Mouse (Mus musculus) liver, embryonic 11.5 days (tissue): ENCODE measurements around the gene Vmn2r84. TPM values are rescaled to one million over a fixed set of nuclear protein-coding genes. Genes with fewer than 3 reads are reported as not detected.
A peak's percentile ranks its signal among the peaks of the same experiment; 100 is the strongest.
"Not testable (repeated sequence)": the region's sequence is repeated elsewhere in the genome, so short reads cannot be mapped to it uniquely, and the experiment has no call there.

Source experiments
- ATAC-seq: fragments of 200-750 bp; cut with Nextera tagmentation; replicated peaks from 2 replicates; pipeline ENCODE4 v1.8.0; 2017; ENCODE audit warnings: moderate number of reproducible peaks, mild to moderate bottlenecking, moderate TSS enrichment, moderate library complexity; ENCODE audit not compliant: low FRiP score
- DNase-seq: peaks from one replicate; pipeline ENCODE4 v3.0.0-alpha.2; 2017; ENCODE audit warnings: low spot score
- H3K27ac ChIP-seq: fragments of 300-500 bp; sonication (generic); 2 replicates; pipeline ENCODE4 v1.5.1; 2014; ENCODE audit warnings: mild to moderate bottlenecking, low read depth, low read length, control low read depth
- H3K27me3 ChIP-seq: fragments of 300-500 bp; sonication (generic); replicated peaks from 2 replicates; pipeline ENCODE4 v1.6.1; 2014; ENCODE audit warnings: low read length, mixed read lengths; ENCODE audit not compliant: control insufficient read depth, insufficient read depth
- H3K36me3 ChIP-seq: fragments of 300-500 bp; sonication (generic); 2 replicates; pipeline ENCODE4 v1.6.1; 2014; ENCODE audit warnings: mild to moderate bottlenecking, low read length, moderate library complexity, mixed read lengths; ENCODE audit not compliant: control insufficient read depth, insufficient read depth
- H3K4me1 ChIP-seq: fragments of 300-500 bp; sonication (generic); replicated peaks from 2 replicates; pipeline ENCODE4 v1.6.1; 2014; ENCODE audit warnings: low read length, mixed read lengths; ENCODE audit not compliant: control insufficient read depth, insufficient read depth
- H3K4me2 ChIP-seq: fragments of 300-500 bp; sonication (generic); 2 replicates; pipeline ENCODE4 v1.6.1; 2014; ENCODE audit warnings: mild to moderate bottlenecking, control low read depth, moderate library complexity
- H3K4me3 ChIP-seq: fragments of 300-500 bp; sonication (generic); 2 replicates; pipeline ENCODE4 v1.5.1; 2014; ENCODE audit warnings: low read depth, low read length, control low read depth
- H3K9ac ChIP-seq: fragments of 300-500 bp; sonication (generic); 2 replicates; pipeline ENCODE4 v1.6.1; 2014; ENCODE audit warnings: low read depth, low read length, control low read depth
- H3K9me3 ChIP-seq: fragments of 300-500 bp; sonication (generic); 2 replicates; pipeline ENCODE4 v1.6.1; 2016; ENCODE audit warnings: low read length, inconsistent platforms, mixed read lengths; ENCODE audit not compliant: control insufficient read depth
- WGBS: fragments of 180-500 bp; shearing (Covaris S2); extraction: QIAGEN DNeasy Blood & Tissue Kit; methylation state at CpG from one replicate; pipeline ENCODE4 v1.1.7; 2014; 5-methylcytosine and 5-hydroxymethylcytosine counted together
- polyA plus RNA-seq: library from polyadenylated mRNA; unstranded; fragments of >200 nt; fragmentation: Nextera tagmentation; extraction: Ambion mirVana; gene quantifications from 2 replicates; pipeline ENCODE4 v1.2.1, GENCODE M21; 2014

Gene Vmn2r84
- polyA plus RNA-seq, 1 experiment from 2014 or later = not detected

DNA sequence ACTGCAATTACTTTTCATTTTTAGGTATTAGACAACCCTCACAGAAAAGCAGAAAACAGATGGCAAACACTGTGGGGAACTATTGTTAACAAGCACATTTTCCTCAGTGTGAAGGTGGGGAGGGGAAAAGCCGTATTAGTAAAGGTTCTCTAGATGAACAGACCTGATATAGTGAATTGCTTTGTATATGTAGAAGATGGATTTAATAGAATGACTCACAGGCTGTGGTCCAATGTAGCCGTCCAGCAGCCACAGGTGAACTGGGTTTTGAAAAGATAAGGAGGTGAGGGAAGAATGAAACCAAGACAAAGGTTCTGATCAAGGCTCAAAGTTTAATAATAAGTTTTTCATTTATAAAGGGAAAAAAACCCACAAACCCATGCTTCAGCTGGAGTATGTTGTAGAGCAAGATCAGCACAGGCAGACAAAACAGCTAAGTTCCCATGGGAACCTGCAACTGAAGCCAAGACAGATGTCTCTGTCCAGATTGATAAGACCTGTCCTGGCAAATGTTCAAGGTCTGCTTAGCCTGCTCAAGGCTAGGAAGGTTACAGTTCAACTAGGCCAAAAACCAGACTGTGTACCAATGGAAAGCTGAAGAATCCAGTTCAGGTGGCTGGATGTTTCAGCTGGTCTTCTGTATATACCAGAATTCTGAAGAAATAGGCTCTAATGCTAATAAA, 21.5 kb downstream of the Vmn2r84 start:
- no peak for DNase-seq
- Histone ChIP-seq H3K9ac (no peak overlapping the region), H3K27me3 (no peaks in the 10 kb centered on the region), H3K27ac (no peak overlapping the region), H3K4me1 (no peaks in the 10 kb centered on the region), H3K9me3 (no peaks in the 10 kb centered on the region), H3K36me3 (no peaks in the 10 kb centered on the region), H3K4me3 (no peak overlapping the region), H3K4me2 (no peak overlapping the region)
- no peak for ATAC-seq
- 66% methylated on average over 2 of the region's 2 CpGs for WGBS

DNA sequence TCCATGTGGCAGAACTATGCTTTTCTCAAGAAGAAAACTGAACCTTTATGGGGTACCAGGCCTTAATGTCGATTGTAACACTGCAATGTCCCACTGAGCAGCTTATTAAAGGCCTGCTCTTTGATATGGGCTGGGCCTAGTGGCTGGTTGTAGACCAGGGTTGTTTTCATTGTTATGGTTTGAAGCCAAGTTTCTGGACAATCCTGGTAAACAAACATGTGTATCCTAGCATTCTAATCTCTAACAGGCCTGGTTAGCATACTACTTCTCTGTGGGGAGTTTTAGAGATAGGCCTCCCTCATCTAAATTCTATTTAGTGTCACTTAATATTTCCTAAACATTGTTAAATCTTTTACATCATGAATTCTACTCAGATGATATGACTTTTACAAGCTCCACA, 22.5 kb downstream of the Vmn2r84 start:
- ATAC-seq (no peak), DNase-seq (no peak)
- Histone ChIP-seq H3K4me1 (no peaks in the 10 kb centered on the region), H3K4me3 (no peak overlapping the region), H3K9me3 (no peaks in the 10 kb centered on the region), H3K27me3 (no peaks in the 10 kb centered on the region), H3K9ac (no peak overlapping the region), H3K36me3 (no peaks in the 10 kb centered on the region), H3K27ac (no peak overlapping the region), H3K4me2 (no peak overlapping the region)
- WGBS = 58% methylated on average over 1 of the region's 1 CpGs

DNA sequence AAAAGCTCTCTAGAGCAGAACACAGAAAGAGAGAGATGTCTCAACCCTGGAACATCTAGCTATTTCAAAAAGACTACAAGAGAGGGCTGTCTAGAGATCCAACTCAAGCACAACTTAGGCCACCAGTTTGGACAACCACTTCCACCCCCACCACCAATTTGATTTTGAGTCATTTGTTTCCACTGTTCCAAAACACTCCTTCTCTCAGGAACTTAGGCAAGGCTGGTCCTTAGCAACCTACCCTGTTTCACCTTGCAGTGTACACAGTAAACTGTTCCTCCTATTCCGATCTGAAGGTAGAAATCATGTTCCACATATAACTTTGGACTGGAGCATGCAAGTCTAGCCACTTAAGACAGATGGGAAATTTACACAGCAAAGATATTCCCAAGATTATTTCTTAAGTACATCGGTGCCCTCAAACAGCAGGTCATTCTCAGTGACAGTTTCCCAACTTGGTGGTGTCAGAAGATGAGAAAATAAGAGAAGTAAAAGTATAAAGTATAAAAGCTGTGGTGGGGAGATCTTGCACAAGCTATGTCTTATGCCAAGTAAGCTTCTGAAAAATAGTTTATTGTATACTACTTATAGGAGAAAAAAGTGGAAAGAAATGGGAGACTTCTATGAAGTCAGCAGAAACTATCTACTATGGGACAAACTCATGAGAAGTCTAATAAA, 24.0 kb downstream of the Vmn2r84 start:
- H3K36me3 ChIP-seq = no peaks in the 10 kb centered on the region
- WGBS = 83% methylated on average over 2 of the region's 2 CpGs
- H3K4me1 ChIP-seq = no peaks in the 10 kb centered on the region
- H3K9ac ChIP-seq = no peak overlapping the region
- no peaks in the 10 kb centered on the region for H3K9me3 ChIP-seq
- H3K4me2 ChIP-seq = no peak overlapping the region
- ATAC-seq (no peak), DNase-seq (no peak)
- no peaks in the 10 kb centered on the region for H3K27me3 ChIP-seq
- H3K27ac ChIP-seq = no peak overlapping the region
- H3K4me3 ChIP-seq = no peak overlapping the region

DNA sequence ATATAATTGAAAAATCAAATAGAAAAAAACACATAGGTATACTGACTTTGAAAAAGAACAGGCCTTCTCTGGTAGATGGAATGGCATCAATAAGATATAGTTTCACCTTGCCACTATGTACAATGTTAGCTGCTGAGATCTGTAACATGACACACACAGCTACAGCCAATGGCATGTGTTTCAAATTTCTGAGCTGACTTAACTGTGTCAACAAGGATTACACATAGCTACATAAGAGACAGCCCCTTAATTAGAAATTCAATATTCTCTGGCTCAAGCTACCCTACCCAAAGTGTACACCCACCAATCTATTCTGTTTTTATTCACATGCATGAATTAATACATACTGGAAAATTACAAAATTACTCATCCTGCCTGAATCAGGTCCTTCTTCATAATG, 25.7 kb downstream of the Vmn2r84 start:
- no peaks in the 10 kb centered on the region for H3K36me3 ChIP-seq
- no peaks in the 10 kb centered on the region for H3K4me1 ChIP-seq
- H3K9ac ChIP-seq = no peak overlapping the region
- H3K4me3 ChIP-seq = no peak overlapping the region
- no peaks in the 10 kb centered on the region for H3K9me3 ChIP-seq
- DNase-seq = no peak
- ATAC-seq = no peak
- no peak overlapping the region for H3K27ac ChIP-seq
- H3K27me3 ChIP-seq = no peaks in the 10 kb centered on the region
- H3K4me2 ChIP-seq = no peak overlapping the region

DNA sequence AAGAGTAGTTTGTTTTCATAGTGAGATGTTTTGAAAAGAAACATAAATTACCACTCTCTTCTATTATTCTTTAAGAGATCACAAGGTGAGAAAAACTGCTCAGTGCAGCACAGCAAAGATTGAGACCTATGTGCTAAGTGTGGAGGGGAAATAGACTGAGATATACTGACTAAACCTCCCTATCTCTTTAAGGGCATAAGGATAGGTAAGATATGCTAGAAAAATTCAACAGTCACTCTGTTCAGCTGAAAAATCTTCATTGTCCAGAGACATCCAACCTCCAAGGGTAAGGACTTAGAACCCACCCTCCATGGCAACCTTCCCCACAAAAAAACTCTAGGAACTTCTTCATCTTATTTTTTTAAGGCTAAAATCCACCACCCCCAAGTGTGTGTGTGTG, 29.4 kb downstream of the Vmn2r84 start:
- DNase-seq = no peak
- H3K4me2 ChIP-seq = no peak overlapping the region
- H3K36me3 ChIP-seq = no peaks in the 10 kb centered on the region
- no peaks in the 10 kb centered on the region for H3K4me1 ChIP-seq
- H3K9ac ChIP-seq = no peak overlapping the region
- no peaks in the 10 kb centered on the region for H3K27me3 ChIP-seq
- H3K9me3 ChIP-seq = no peaks in the 10 kb centered on the region
- H3K4me3 ChIP-seq = no peak overlapping the region
- no peak overlapping the region for H3K27ac ChIP-seq
- no peak for ATAC-seq

DNA sequence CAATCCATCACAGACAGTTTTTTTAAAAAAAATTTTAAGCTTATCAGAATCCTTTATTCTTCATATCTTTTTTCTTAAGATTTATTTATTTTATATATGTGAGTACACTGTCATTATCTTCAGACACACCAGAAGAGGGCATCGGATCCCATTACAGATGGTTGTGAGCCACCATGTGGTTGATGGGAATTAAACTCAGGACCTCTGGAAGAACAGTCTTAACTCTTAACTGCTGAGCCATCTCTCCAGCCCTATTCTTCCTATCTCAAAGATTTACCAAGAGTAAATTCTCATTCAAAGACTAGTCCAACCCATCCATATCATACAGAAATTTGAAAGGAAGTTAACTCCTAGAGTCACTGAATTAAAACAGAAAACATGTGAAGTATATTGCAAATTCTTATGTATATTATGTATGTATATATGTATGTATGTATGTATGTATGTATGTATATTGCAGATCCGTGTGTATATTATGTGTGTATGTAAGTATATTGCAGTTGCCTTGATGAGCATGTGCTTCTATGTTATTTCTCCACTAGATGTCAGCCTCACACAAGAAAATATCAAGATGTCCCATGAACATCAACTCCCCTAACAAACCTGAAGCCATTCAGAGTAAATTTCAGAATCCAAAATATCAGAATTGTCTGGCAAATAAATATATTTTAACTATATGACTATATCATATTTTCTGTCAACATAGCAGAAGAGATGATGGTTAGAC, 30.5 kb downstream of the Vmn2r84 start:
- 57% methylated on average over 2 of the region's 2 CpGs for WGBS
- H3K4me3 ChIP-seq = no peak overlapping the region
- H3K36me3 ChIP-seq = no peaks in the 10 kb centered on the region
- no peaks in the 10 kb centered on the region for H3K4me1 ChIP-seq
- no peak overlapping the region for H3K27ac ChIP-seq
- ATAC-seq = peak; percentile 41; the same call in 1 of the 2 replicates
- H3K9me3 ChIP-seq = no peaks in the 10 kb centered on the region
- no peak for DNase-seq
- H3K4me2 ChIP-seq = no peak overlapping the region
- H3K9ac ChIP-seq = no peak overlapping the region
- H3K27me3 ChIP-seq = no peaks in the 10 kb centered on the region

DNA sequence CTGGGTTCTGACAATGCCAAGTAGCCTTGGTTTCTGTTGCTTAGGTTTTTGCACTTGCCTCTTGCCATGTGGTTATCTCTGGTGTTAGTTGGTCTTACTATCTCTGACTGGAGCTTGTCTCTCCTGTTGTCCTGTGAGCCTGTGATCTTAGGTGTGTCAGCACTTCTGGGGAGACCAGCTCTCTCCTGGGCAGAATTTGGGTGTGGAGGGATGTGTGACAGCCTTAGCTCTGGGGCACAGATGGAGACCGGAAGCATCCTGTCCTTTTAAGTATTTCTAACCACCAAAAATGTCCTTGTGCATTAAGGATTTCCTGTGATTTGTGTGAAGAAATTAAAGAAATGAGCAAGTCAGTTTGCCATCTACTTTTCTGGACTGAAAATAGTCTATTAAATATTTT, 50.1 kb downstream of the Vmn2r84 start:
- Histone ChIP-seq H3K36me3 (no peaks in the 10 kb centered on the region), H3K4me2 (no peak overlapping the region)
- no peak for ATAC-seq

DNA sequence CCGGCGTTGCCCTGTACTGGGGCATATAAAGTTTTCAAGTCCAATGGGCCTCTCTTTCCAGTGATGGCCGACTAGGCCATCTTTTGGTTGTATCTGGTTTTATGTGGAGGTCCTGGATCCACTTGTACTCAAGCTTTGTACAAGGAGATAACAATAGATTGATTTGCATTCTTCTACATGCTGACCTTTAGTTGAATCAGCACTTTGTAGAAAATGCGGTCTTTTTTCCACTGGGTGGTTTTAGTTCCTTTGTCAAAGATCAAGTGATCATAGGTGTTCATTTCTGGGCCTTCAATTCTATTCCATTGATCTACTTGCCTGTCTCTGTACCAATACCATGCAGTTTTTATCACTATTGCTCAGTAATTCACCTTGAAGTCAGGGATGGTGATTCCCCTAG, 54.1 kb downstream of the Vmn2r84 start:
- WGBS = 83% methylated on average over 4 of the region's 4 CpGs
- H3K4me3 ChIP-seq, H3K9ac ChIP-seq, H3K9me3 ChIP-seq, H3K36me3 ChIP-seq, H3K27me3 ChIP-seq, H3K27ac ChIP-seq, H3K4me1 ChIP-seq, DNase-seq, H3K4me2 ChIP-seq, ATAC-seq: not testable (repeated sequence)

More for the DNA sequence above, 50.1 kb downstream of the Vmn2r84 start:
- WGBS = 71% methylated on average over 1 of the region's 1 CpGs
- no peaks in the 10 kb centered on the region for H3K4me1 ChIP-seq
- no peak overlapping the region for H3K9ac ChIP-seq
- H3K27me3 ChIP-seq = no peaks in the 10 kb centered on the region
- no peaks in the 10 kb centered on the region for H3K9me3 ChIP-seq
- DNase-seq = no peak
- no peak overlapping the region for H3K4me3 ChIP-seq
- no peak overlapping the region for H3K27ac ChIP-seq
